Mouse (Mus musculus) lung, embryonic 15.5 days (tissue): ENCODE results near the gene Bnipl. TPM values are rescaled to one million over a fixed set of nuclear protein-coding genes. Genes with fewer than 3 reads are reported as not detected.

Source experiments
- ATAC-seq: fragments of 200-750 bp; cut with Nextera tagmentation; 2 replicates; pipeline ENCODE4 v1.8.0; 2017; ENCODE audit warnings: moderate number of reproducible peaks, borderline replicate concordance; ENCODE audit not compliant: low FRiP score, low TSS enrichment; ENCODE audit errors: extremely low read depth
- H3K27ac ChIP-seq: fragments of 300-500 bp; sonication (generic); 2 replicates; pipeline ENCODE4 v1.5.1; 2015; ENCODE audit warnings: moderate library complexity, mild to moderate bottlenecking, inconsistent platforms
- H3K27me3 ChIP-seq: fragments of 300-500 bp; sonication (generic); 2 replicates; pipeline ENCODE4 v1.6.1; 2015; ENCODE audit warnings: inconsistent platforms
- H3K36me3 ChIP-seq: fragments of 300-500 bp; sonication (generic); 2 replicates; pipeline ENCODE4 v1.6.1; 2015; ENCODE audit warnings: inconsistent platforms
- H3K4me1 ChIP-seq: fragments of 300-500 bp; sonication (generic); 2 replicates; pipeline ENCODE4 v1.6.1; 2015; ENCODE audit warnings: inconsistent platforms
- H3K4me2 ChIP-seq: fragments of 300-500 bp; sonication (generic); 2 replicates; pipeline ENCODE4 v1.6.1; 2015; ENCODE audit warnings: inconsistent platforms, mild to moderate bottlenecking, moderate library complexity
- H3K4me3 ChIP-seq: fragments of 300-500 bp; sonication (generic); 2 replicates; pipeline ENCODE4 v1.5.1; 2015; ENCODE audit warnings: mild to moderate bottlenecking, inconsistent platforms
- H3K9ac ChIP-seq: fragments of 300-500 bp; sonication (generic); 2 replicates; pipeline ENCODE4 v1.6.1; 2015; ENCODE audit warnings: inconsistent platforms
- H3K9me3 ChIP-seq: fragments of 300-500 bp; sonication (generic); 2 replicates; pipeline ENCODE4 v1.6.1; 2016; ENCODE audit warnings: inconsistent platforms
- WGBS: fragments of 180-500 bp; shearing (Covaris S2); methylation state at CpG from one replicate; pipeline ENCODE4 v1.1.7; 2015; 5-methylcytosine and 5-hydroxymethylcytosine counted together
- polyA plus RNA-seq: library from polyadenylated mRNA; unstranded; fragments of >200 nt; fragmentation: Nextera tagmentation; extraction: Ambion mirVana; gene quantifications from 2 replicates; pipeline ENCODE4 v1.2.1, GENCODE M21; 2015

The Bnipl gene
- polyA plus RNA-seq, 1 experiment from 2014 or later, result 4.1 TPM

- Histone ChIP-seq H3K27ac (no peak overlapping the region; the same call in 1 of the 2 replicates), H3K4me2 (no peak overlapping the region), H3K27me3 (no peaks in the 10 kb centered on the region), H3K36me3 (peaks cover 22% of the 10 kb centered on the region), H3K4me1 (peaks cover 11% of the 10 kb centered on the region), H3K9me3 (no peaks in the 10 kb centered on the region), H3K9ac (no peak overlapping the region), H3K4me3 (no peak overlapping the region)
- WGBS, result 73% methylated on average over 7 of the region's 7 CpGs
- ATAC-seq, result no peak
These were observed 35.5 kb upstream of the Bnipl start for GRCm38 (mm10) chr3:95286510-95286909.

- ATAC-seq, result no peak
- Histone ChIP-seq H3K9ac (no peak overlapping the region), H3K9me3 (no peaks in the 10 kb centered on the region), H3K4me2 (no peak overlapping the region), H3K4me1 (peaks cover 11% of the 10 kb centered on the region), H3K27me3 (no peaks in the 10 kb centered on the region), H3K36me3 (peaks cover 22% of the 10 kb centered on the region), H3K27ac (no peak overlapping the region), H3K4me3 (no peak overlapping the region)
- 61% methylated on average over 5 of the region's 5 CpGs for WGBS
These were observed 35.0 kb upstream of the Bnipl start for GRCm38 (mm10) chr3:95286011-95286410.

DNA sequence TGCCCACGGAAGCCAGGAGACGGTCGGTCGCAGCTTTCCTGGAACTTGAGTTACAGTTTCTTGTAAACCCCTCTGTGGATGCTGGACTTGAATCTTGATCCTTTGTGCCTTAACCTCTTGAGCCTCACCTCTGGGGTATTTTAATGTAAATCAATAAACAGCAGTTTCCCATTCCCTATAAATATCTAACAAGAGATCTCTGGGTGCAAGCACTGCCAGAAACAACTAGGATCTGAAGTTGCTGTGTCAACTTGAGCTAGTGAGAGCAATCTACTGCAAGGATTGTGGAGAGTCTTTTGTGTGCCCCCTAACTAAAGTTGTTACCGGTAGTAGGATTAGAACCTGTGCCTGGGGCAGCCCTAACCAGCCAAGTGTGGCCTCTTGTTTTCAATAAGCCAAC is 34.4 kb upstream of the Bnipl start:
- Histone ChIP-seq H3K4me3 (no peak overlapping the region), H3K9me3 (no peaks in the 10 kb centered on the region), H3K9ac (no peak overlapping the region), H3K36me3 (peaks cover 22% of the 10 kb centered on the region), H3K27ac (no peak overlapping the region), H3K4me2 (no peak overlapping the region), H3K4me1 (peaks cover 16% of the 10 kb centered on the region), H3K27me3 (no peaks in the 10 kb centered on the region)
- ATAC-seq, result no peak
- 96% methylated on average over 5 of the region's 5 CpGs for WGBS

DNA sequence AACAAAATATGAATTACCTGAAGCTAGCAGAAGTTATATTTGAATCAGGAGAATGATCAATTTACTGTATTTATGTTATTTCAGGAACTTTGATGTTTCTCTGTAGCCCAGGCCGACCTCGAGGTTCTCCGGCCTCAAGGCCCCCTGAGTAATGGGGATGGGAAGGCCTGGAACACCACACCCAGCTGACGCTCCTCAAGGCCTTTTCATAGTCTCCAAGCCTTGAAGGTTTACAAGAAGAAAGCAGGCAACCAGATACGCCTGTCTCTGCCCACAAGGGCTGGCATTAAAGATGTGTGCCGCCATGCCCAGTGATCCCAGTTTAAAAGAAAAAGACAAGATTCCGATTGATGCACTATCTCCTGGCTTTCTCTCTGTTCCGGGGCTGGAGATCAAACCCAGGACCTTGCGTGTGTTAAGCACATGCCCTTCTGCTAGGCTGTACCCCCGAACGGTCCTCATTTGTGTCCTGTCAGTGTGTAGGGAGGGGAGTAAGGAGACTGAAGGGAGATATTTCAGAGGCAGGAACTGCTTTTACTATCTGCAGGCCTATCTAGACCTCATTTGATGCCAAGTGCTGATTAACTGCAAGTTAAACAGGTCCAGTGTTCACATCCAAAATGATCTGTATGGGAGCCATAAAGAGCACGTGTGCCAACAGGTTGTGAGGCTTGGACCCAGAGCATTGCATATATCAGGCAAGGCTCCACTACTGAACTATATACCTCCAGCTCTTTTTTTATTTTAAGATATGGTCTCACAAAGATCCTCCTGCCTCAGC is 33.7 kb upstream of the Bnipl start:
- Histone ChIP-seq H3K9ac (no peak overlapping the region; the same call in 1 of the 2 replicates), H3K4me1 (peaks cover 19% of the 10 kb centered on the region), H3K4me2 (peak overlapping the region; percentile 72; the same call in 1 of the 2 replicates), H3K4me3 (peak overlapping the region; percentile 70; the same call in 1 of the 2 replicates), H3K27ac (no peak overlapping the region), H3K27me3 (no peaks in the 10 kb centered on the region), H3K9me3 (no peaks in the 10 kb centered on the region), H3K36me3 (peaks cover 18% of the 10 kb centered on the region)
- 89% methylated on average over 12 of the region's 12 CpGs for WGBS
- ATAC-seq, result no peak

GRCm38 (mm10) chr3:95284062-95284461 is 33.1 kb upstream of the Bnipl start:
- Histone ChIP-seq H3K9me3 (no peaks in the 10 kb centered on the region), H3K4me1 (peaks cover 19% of the 10 kb centered on the region), H3K4me2 (peak overlapping the region; percentile 72), H3K9ac (peak overlapping the region; percentile 76), H3K36me3 (peaks cover 14% of the 10 kb centered on the region), H3K4me3 (peak overlapping the region; percentile 70), H3K27me3 (no peaks in the 10 kb centered on the region), H3K27ac (peak overlapping the region; percentile 98)
- no peak for ATAC-seq
- WGBS, result 19% methylated on average over 1 of the region's 1 CpGs

DNA sequence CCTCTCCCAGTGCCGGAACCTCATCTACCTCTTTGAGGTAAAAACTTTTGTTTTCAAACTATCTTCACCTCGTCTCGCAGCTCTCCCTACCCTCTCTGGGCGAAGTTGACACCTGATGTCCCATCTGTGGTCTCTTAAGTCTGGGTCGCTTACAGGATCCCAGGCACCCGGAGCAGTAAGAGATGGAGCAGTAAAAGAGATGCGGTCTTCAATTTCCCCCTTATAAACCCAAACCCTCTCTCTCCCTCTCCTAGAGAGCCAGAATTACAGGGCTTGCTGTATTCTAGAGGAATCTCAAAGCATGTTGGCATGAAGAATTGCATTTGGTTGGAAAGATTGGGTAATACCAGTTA is 32.6 kb upstream of the Bnipl start:
- no peak for ATAC-seq

GRCm38 (mm10) chr3:95282865-95283588 is 32.0 kb upstream of the Bnipl start:
- Histone ChIP-seq H3K9me3 (no peaks in the 10 kb centered on the region), H3K27ac (peak overlapping the region; percentile 98), H3K36me3 (peaks cover 5% of the 10 kb centered on the region; the same call in 1 of the 2 replicates), H3K4me2 (peak overlapping the region; percentile 72), H3K27me3 (no peaks in the 10 kb centered on the region), H3K4me1 (peaks cover 19% of the 10 kb centered on the region), H3K4me3 (peak overlapping the region; percentile 70), H3K9ac (peak overlapping the region; percentile 76)
- 0% methylated on average over 51 of the region's 51 CpGs for WGBS
- peak; percentile 77 for ATAC-seq

More for the DNA sequence above, 32.6 kb upstream of the Bnipl start:
- peak overlapping the region; percentile 72 for H3K4me2 ChIP-seq
- peaks cover 19% of the 10 kb centered on the region for H3K4me1 ChIP-seq
- no peaks in the 10 kb centered on the region for H3K27me3 ChIP-seq
- H3K27ac ChIP-seq, result peak overlapping the region; percentile 98
- H3K9ac ChIP-seq, result peak overlapping the region; percentile 76
- H3K9me3 ChIP-seq, result no peaks in the 10 kb centered on the region
- WGBS, result 2% methylated on average over 7 of the region's 7 CpGs
- H3K4me3 ChIP-seq, result peak overlapping the region; percentile 70
- peaks cover 11% of the 10 kb centered on the region for H3K36me3 ChIP-seq

- peak overlapping the region; percentile 76 for H3K9ac ChIP-seq
- peak overlapping the region; percentile 72 for H3K4me2 ChIP-seq
- ATAC-seq, result no peak
- no peaks in the 10 kb centered on the region for H3K36me3 ChIP-seq
- WGBS, result 0% methylated on average over 11 of the region's 11 CpGs
- H3K4me1 ChIP-seq, result peaks cover 19% of the 10 kb centered on the region
- no peaks in the 10 kb centered on the region for H3K27me3 ChIP-seq
- peak overlapping the region; percentile 70 for H3K4me3 ChIP-seq
- peak overlapping the region; percentile 98 for H3K27ac ChIP-seq
- H3K9me3 ChIP-seq, result no peaks in the 10 kb centered on the region
These were observed 31.4 kb upstream of the Bnipl start for GRCm38 (mm10) chr3:95282381-95282864.

- Histone ChIP-seq H3K27ac (peak within 1 kb of the TSS; percentile 98), H3K9ac (peak within 1 kb of the TSS; percentile 76), H3K4me1 (peaks cover 19% of the 10 kb centered on the region), H3K4me2 (peak within 1 kb of the TSS; percentile 72), H3K9me3 (no peaks in the 10 kb centered on the region), H3K36me3 (no peaks in the 10 kb centered on the region), H3K4me3 (peak within 1 kb of the TSS; percentile 70), H3K27me3 (no peaks in the 10 kb centered on the region)
- WGBS, result under 1% methylated on average over 53 of the region's 53 CpGs
- peak; percentile 90 for ATAC-seq
These were observed 30.5 kb upstream of the Bnipl start, which contains the start of the genes Mindy1 and Prune1 for GRCm38 (mm10) chr3:95281216-95282126. TSS of gene Mindy1 (plus strand) at chr3:95281345. TSS of gene Prune1 (minus strand) at chr3:95282076.

GRCm38 (mm10) chr3:95280747-95281146 is 29.8 kb upstream of the Bnipl start:
- H3K4me1 ChIP-seq, result peaks cover 19% of the 10 kb centered on the region
- ATAC-seq, result no peak
- H3K27ac ChIP-seq, result peak overlapping the region; percentile 98
- no peaks in the 10 kb centered on the region for H3K9me3 ChIP-seq
- H3K4me3 ChIP-seq, result peak overlapping the region; percentile 70
- 9% methylated on average over 8 of the region's 8 CpGs for WGBS
- peak overlapping the region; percentile 75 for H3K9ac ChIP-seq
- H3K4me2 ChIP-seq, result peak overlapping the region; percentile 72
- no peaks in the 10 kb centered on the region for H3K36me3 ChIP-seq
- no peaks in the 10 kb centered on the region for H3K27me3 ChIP-seq

DNA sequence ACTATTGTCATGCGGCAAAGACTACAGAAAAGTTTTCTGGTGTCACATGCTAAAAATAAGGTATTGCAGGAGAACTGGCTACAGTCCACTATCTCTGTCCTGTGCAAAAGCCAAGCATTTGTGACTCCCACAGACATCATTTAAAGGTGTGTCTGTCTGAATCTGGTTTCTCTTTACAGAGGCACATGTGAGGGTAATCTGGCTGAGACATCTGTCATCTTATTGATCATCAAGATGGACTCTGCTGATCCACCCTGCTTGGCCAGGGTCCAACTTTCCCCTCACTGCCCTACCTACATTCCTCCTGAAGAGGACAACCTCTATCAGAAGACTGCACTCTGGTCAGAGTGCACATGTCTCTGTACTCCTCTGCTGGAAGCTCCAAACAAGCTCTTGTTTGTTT is 26.2 kb upstream of the Bnipl start:
- H3K9ac ChIP-seq, result no peak overlapping the region
- H3K9me3 ChIP-seq, result no peaks in the 10 kb centered on the region
- no peaks in the 10 kb centered on the region for H3K27me3 ChIP-seq
- no peak overlapping the region for H3K4me2 ChIP-seq
- 86% methylated on average over 1 of the region's 1 CpGs for WGBS
- H3K4me3 ChIP-seq, result no peak overlapping the region
- 0 out of 2 replicates have a peak, but pooled peaks cover 8% of the 10 kb centered on the region for H3K4me1 ChIP-seq
- H3K27ac ChIP-seq, result no peak overlapping the region
- no peaks in the 10 kb centered on the region for H3K36me3 ChIP-seq
- ATAC-seq, result no peak
